Mouse (Mus musculus): ENCODE results near the gene Strn4.

The Strn4 gene

GRCm38 (mm10) chr7:16879796-16880547, 64.3 kb downstream of the Strn4 start:
- DNase-seq = no peak

GRCm38 (mm10) chr7:16880615-16881014, 64.9 kb downstream of the Strn4 start:
- no peak for DNase-seq

GRCm38 (mm10) chr7:16883162-16883561, 67.5 kb downstream of the Strn4 start:
- DNase-seq = no peak

DNA sequence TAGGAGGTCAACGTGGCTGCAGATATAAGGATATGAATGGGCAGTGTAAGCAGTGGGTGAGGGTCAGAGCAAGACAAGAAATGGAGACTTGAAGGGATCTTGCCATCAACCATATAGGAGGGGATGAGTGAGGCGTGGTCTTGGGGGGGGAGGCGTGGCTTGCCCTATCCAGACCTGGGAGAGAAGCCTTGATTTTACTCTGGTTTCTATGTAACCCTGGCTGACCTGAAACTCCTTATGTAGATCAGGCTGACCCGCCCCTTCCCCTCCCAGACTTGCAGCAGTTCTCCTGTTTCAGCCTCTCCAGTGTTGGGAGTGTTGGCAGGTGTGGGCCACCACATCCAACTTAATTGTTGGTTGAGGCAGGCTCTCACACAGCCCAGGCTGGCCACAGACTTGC, 68.6 kb downstream of the Strn4 start:
- DNase-seq = no peak

DNA sequence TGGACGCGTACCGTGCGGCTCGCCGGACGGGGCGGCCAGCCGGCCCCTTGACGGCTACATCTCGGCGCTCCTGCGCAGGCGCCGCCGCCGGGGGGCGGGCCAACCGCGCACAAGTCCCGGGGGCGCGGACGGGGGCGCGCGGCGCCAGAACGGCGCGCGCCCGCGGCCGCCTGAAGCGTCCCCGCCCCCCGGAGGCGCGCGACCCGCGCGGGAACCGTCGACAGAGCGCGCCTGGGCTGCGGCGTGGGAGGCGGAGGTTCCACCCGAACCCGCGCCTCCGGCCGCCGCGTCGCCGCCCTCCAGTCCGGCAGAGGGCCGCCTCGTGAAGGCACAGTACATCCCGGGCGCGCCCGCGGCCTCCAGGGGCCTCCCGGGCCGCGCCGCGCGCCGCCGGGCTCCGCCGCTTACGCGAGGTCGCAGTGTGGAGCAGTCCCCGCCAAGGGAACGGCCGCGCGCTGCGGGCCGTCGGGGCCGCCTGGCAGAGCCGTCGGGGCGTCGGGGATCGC, 69.6 kb downstream of the Strn4 start:
- DNase-seq = no peak

DNA sequence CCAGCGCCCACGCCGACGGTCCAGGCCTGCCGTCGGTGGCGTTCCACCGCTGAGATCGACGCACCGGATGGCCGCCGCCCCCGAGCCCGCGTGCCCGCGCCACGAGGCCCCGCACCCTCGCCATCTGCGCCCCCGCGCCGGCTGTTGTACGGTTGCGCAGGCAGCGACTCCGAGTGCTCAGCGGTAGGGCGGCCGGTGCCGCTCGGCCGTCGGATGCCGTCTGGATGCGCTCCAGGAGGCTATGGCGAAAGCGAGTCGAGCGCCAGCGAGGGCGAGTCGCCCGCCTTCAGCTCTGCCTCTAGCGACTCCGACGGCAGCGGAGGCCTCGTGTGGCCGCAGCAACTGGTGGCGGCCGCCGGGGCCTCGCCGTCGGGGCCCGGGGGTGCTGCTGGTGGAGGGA, 70.2 kb downstream of the Strn4 start:
- no peak for DNase-seq
